Mouse (Mus musculus) megakaryocyte, embryonic 14.5 days (primary cell): Measurements from ENCODE around the gene Me3. TPM values are rescaled to one million over a fixed set of nuclear protein-coding genes. Genes with fewer than 3 reads are reported as not detected.

Experiments
- H3K27me3 ChIP-seq: replicated peaks from 2 replicates; pipeline ENCODE3; 2012; ENCODE audit warnings: inconsistent platforms
- H3K36me3 ChIP-seq: replicated peaks from 2 replicates; pipeline ENCODE3; 2012; ENCODE audit warnings: low read length, inconsistent platforms, mixed read lengths
- H3K4me1 ChIP-seq: 2 replicates; pipeline ENCODE4 v1.6.1; 2012; ENCODE audit warnings: inconsistent platforms
- H3K4me3 ChIP-seq: replicated peaks from 2 replicates; pipeline ENCODE3; 2012; ENCODE audit warnings: moderate library complexity, mild to moderate bottlenecking, inconsistent platforms
- H3K9me3 ChIP-seq: 2 replicates; pipeline ENCODE4 v1.6.1; 2012; ENCODE audit warnings: inconsistent platforms
- FLI1 ChIP-seq: IDR thresholded peaks from 2 replicates; pipeline ENCODE4 v1.6.1; 2012; ENCODE audit warnings: low read length, inconsistent platforms, mixed read lengths
- GATA1 ChIP-seq: IDR thresholded peaks from 3 replicates; pipeline ENCODE4 v1.6.1; 2012; ENCODE audit warnings: mixed read lengths, low read length, inconsistent platforms, borderline replicate concordance
- polyA plus RNA-seq: library from polyadenylated mRNA; stranded (reverse); fragments of >175 nt; gene quantifications from 2 replicates; pipeline ENCODE4 v1.2.3, GENCODE M21; 2012; ENCODE audit warnings: low replicate concordance; ENCODE audit not compliant: insufficient read depth

The Me3 gene
- polyA plus RNA-seq, 1 experiment = not detected

GRCm38 (mm10) chr7:89657692-89658212, 25.6 kb downstream of the Me3 start:
- Histone ChIP-seq H3K4me3 (no peak overlapping the region), H3K4me1 (no peaks in the 10 kb centered on the region), H3K36me3 (no peaks in the 10 kb centered on the region), H3K9me3 (no peaks in the 10 kb centered on the region), H3K27me3 (peaks cover 29% of the 10 kb centered on the region)
- TF ChIP-seq GATA1 (no peak), FLI1 (no peak)

GRCm38 (mm10) chr7:89664197-89664596, 32.0 kb downstream of the Me3 start:
- H3K9me3 ChIP-seq = no peaks in the 10 kb centered on the region
- TF ChIP-seq GATA1 = no peak
- no peak for TF ChIP-seq FLI1
- no peak overlapping the region for H3K4me3 ChIP-seq

GRCm38 (mm10) chr7:89666361-89666760, 34.2 kb downstream of the Me3 start:
- TF ChIP-seq FLI1 (no peak), GATA1 (no peak)
- Histone ChIP-seq H3K36me3 (no peaks in the 10 kb centered on the region), H3K27me3 (peaks cover 35% of the 10 kb centered on the region), H3K4me1 (peaks cover 7% of the 10 kb centered on the region; the same call in 1 of the 2 replicates), H3K4me3 (no peak overlapping the region), H3K9me3 (no peaks in the 10 kb centered on the region)

More at GRCm38 (mm10) chr7:89664197-89664596, 32.0 kb downstream of the Me3 start:
- Histone ChIP-seq H3K36me3 (no peaks in the 10 kb centered on the region), H3K27me3 (peaks cover 45% of the 10 kb centered on the region), H3K4me1 (peaks cover 7% of the 10 kb centered on the region; the same call in 1 of the 2 replicates)

GRCm38 (mm10) chr7:89667570-89667969, 35.4 kb downstream of the Me3 start:
- Histone ChIP-seq H3K36me3 (no peaks in the 10 kb centered on the region), H3K9me3 (no peaks in the 10 kb centered on the region), H3K4me3 (no peak overlapping the region), H3K4me1 (peaks cover 7% of the 10 kb centered on the region; the same call in 1 of the 2 replicates), H3K27me3 (peaks cover 28% of the 10 kb centered on the region)
- TF ChIP-seq GATA1 (no peak), FLI1 (no peak)

GRCm38 (mm10) chr7:89669461-89669860, 37.3 kb downstream of the Me3 start:
- Histone ChIP-seq H3K9me3 (no peaks in the 10 kb centered on the region), H3K4me1 (peaks cover 2% of the 10 kb centered on the region; the same call in 1 of the 2 replicates), H3K27me3 (peaks cover 27% of the 10 kb centered on the region), H3K36me3 (no peaks in the 10 kb centered on the region), H3K4me3 (no peak overlapping the region)
- no peak for TF ChIP-seq FLI1
- no peak for TF ChIP-seq GATA1

GRCm38 (mm10) chr7:89671104-89671831, 39.1 kb downstream of the Me3 start:
- H3K9me3 ChIP-seq = no peaks in the 10 kb centered on the region
- H3K27me3 ChIP-seq = peaks cover 19% of the 10 kb centered on the region
- H3K4me1 ChIP-seq = no peaks in the 10 kb centered on the region
- no peak overlapping the region for H3K4me3 ChIP-seq
- TF ChIP-seq FLI1 = no peak
- H3K36me3 ChIP-seq = no peaks in the 10 kb centered on the region

GRCm38 (mm10) chr7:89676176-89676575, 44.0 kb downstream of the Me3 start:
- no peak for TF ChIP-seq FLI1
- H3K27me3 ChIP-seq = peaks cover 2% of the 10 kb centered on the region
- H3K9me3 ChIP-seq = no peaks in the 10 kb centered on the region
- no peak overlapping the region for H3K4me3 ChIP-seq
- H3K36me3 ChIP-seq = no peaks in the 10 kb centered on the region
- H3K4me1 ChIP-seq = no peaks in the 10 kb centered on the region

GRCm38 (mm10) chr7:89677850-89678249, 45.7 kb downstream of the Me3 start:
- peaks cover 2% of the 10 kb centered on the region for H3K27me3 ChIP-seq
- TF ChIP-seq FLI1 (no peak), GATA1 (no peak)
- H3K4me3 ChIP-seq = no peak overlapping the region
- no peaks in the 10 kb centered on the region for H3K4me1 ChIP-seq
- H3K9me3 ChIP-seq = no peaks in the 10 kb centered on the region
- H3K36me3 ChIP-seq = no peaks in the 10 kb centered on the region

- Histone ChIP-seq H3K9me3 (no peaks in the 10 kb centered on the region), H3K36me3 (no peaks in the 10 kb centered on the region), H3K4me3 (no peak overlapping the region), H3K4me1 (no peaks in the 10 kb centered on the region), H3K27me3 (peaks cover 2% of the 10 kb centered on the region)
- TF ChIP-seq FLI1 = no peak
- TF ChIP-seq GATA1 = no peak
Measured at GRCm38 (mm10) chr7:89678719-89679118, 46.5 kb downstream of the Me3 start.

GRCm38 (mm10) chr7:89679139-89679538, 46.9 kb downstream of the Me3 start:
- TF ChIP-seq GATA1 (no peak), FLI1 (no peak)
- H3K36me3 ChIP-seq = no peaks in the 10 kb centered on the region
- H3K4me1 ChIP-seq = no peaks in the 10 kb centered on the region
- no peaks in the 10 kb centered on the region for H3K9me3 ChIP-seq
- no peak overlapping the region for H3K4me3 ChIP-seq
- H3K27me3 ChIP-seq = no peaks in the 10 kb centered on the region
